Comparison of ENCODE assay signal across 26 mouse cellular contexts in genomic region chr10:61304046-61304445, GRCm38 (mm10). TPM values are rescaled to one million over a fixed set of nuclear protein-coding genes. Genes with fewer than 3 reads are reported as not detected.
A peak's percentile ranks its signal among the peaks of the same experiment; 100 is the strongest.
DNase-seq lines count a peak whose midpoint lies in the region; ATAC-seq and TF ChIP-seq lines count a peak whose summit lies in the region.
"Had no signal": no experiment of that assay in that cellular context is flagged by ENCODE, and none has a peak within 500 bp of the region (broad histone marks: within the 10 kb centered on the region; RNA-seq: fewer than 3 reads in every experiment).

No protein-coding gene starts in this region.

- DNase-seq in cerebellum, adult 2 months = peak; percentile 30 to 43
- DNase-seq in cerebellum, adult 11 months = no peak
- DNase-seq in hindbrain, postnatal 0 days (ENCODE audit: low spot score) = peak; percentile 58
- no peak for DNase-seq in hindbrain, embryonic 14.5 days (ENCODE audit: low spot score)
- peak; percentile 46 for DNase-seq in NIH3T3 (ENCODE audit: low read depth)
- DNase-seq in lung, postnatal 36 days = peak; percentile 68
- DNase-seq: adrenal gland, postnatal 25 days; gastrocnemius, adult 2 months; kidney, adult 9 months; kidney, postnatal 25 days; layer of hippocampus, postnatal 36 days; liver, postnatal 0 days; thymus, adult 18-20 months; thymus, postnatal 36 days had no signal

- no peak overlapping the region for H3K9ac ChIP-seq in hindbrain, postnatal 0 days (replicated peaks; ENCODE audit: low read length)
- no peak overlapping the region for H3K9ac ChIP-seq in hindbrain, embryonic 14.5 days
- H3K9ac ChIP-seq: embryonic facial prominence, embryonic 15.5 days; liver, postnatal 0 days; stomach, embryonic 15.5 days had no signal

- no peak for TF ChIP-seq CTCF in cerebellum, adult 2 months (IDR thresholded peaks at IDR 0.05; ENCODE audit: borderline replicate concordance, insufficient read depth, low read depth, low read length)
- TF ChIP-seq CTCF in hindbrain, postnatal 0 days (IDR thresholded peaks at IDR 0.05; ENCODE audit: low read depth) = no peak

- no peaks in the 10 kb centered on the region for H3K36me3 ChIP-seq in hindbrain, postnatal 0 days (ENCODE audit: insufficient read depth, low read length)
- H3K36me3 ChIP-seq in hindbrain, embryonic 14.5 days (replicated peaks; ENCODE audit: control insufficient read depth, insufficient read depth) = no peaks in the 10 kb centered on the region
- H3K36me3 ChIP-seq: embryonic facial prominence, embryonic 15.5 days; heart, embryonic 10.5 days; stomach, embryonic 15.5 days had no signal

- no peak overlapping the region for H3K27ac ChIP-seq in cerebellum, adult 2 months (ENCODE audit: insufficient read depth, low read length)
- no peak overlapping the region for H3K27ac ChIP-seq in hindbrain, postnatal 0 days
- H3K27ac ChIP-seq in hindbrain, embryonic 14.5 days = no peak overlapping the region
- H3K27ac ChIP-seq: embryonic facial prominence, embryonic 15.5 days; gastrocnemius, adult 2 months; heart, embryonic 10.5 days; stomach, embryonic 15.5 days had no signal

- TF ChIP-seq POLR2A in cerebellum, adult 2 months (IDR thresholded peaks at IDR 0.05; ENCODE audit: borderline replicate concordance, insufficient read depth, low read length) = no peak

- H3K4me3 ChIP-seq in cerebellum, adult 2 months (replicated peaks; ENCODE audit: insufficient read depth, low read depth, low read length) = no peak overlapping the region
- H3K4me3 ChIP-seq in hindbrain, postnatal 0 days (ENCODE audit: low read length) = no peak overlapping the region
- no peak overlapping the region for H3K4me3 ChIP-seq in hindbrain, embryonic 14.5 days (replicated peaks; ENCODE audit: low read length)
- H3K4me3 ChIP-seq: embryonic facial prominence, embryonic 15.5 days; gastrocnemius, adult 2 months; heart, embryonic 10.5 days; stomach, embryonic 15.5 days had no signal

- no peaks in the 10 kb centered on the region for H3K27me3 ChIP-seq in cerebellum, adult 2 months (ENCODE audit: control insufficient read depth, insufficient read depth, low read length)
- H3K27me3 ChIP-seq in hindbrain, postnatal 0 days (ENCODE audit: insufficient read depth, low read length) = no peaks in the 10 kb centered on the region
- H3K27me3 ChIP-seq in hindbrain, embryonic 14.5 days (ENCODE audit: control insufficient read depth, insufficient read depth, low read length) = no peaks in the 10 kb centered on the region
- H3K27me3 ChIP-seq: embryonic facial prominence, embryonic 15.5 days; stomach, embryonic 15.5 days had no signal

- no peaks in the 10 kb centered on the region; the same call in 1 of the 2 replicates for H3K4me1 ChIP-seq in cerebellum, adult 2 months (ENCODE audit: control insufficient read depth, insufficient read depth, low read length)
- no peaks in the 10 kb centered on the region for H3K4me1 ChIP-seq in hindbrain, postnatal 0 days (ENCODE audit: insufficient read depth, low read length)
- H3K4me1 ChIP-seq in hindbrain, embryonic 14.5 days (replicated peaks; ENCODE audit: control insufficient read depth, insufficient read depth, low read length) = no peaks in the 10 kb centered on the region
- H3K4me1 ChIP-seq: stomach, embryonic 15.5 days had no signal

- 0 out of 2 replicates have a peak, but pooled peaks have one; percentile 32 for ATAC-seq in hindbrain, postnatal 0 days
- no peak for ATAC-seq in hindbrain, embryonic 14.5 days (ENCODE audit: low FRiP score)
- no peak for ATAC-seq in megakaryocyte progenitor cell, adult 5-6 weeks (replicated peaks; ENCODE audit: poor library complexity)
- ATAC-seq: forebrain, embryonic 14.5 days; hindbrain, embryonic 16.5 days; intestine, embryonic 16.5 days; liver, postnatal 0 days had no signal

- H3K4me2 ChIP-seq in hindbrain, postnatal 0 days (ENCODE audit: low read depth, low read length) = no peak overlapping the region
- H3K4me2 ChIP-seq in hindbrain, embryonic 14.5 days (replicated peaks) = no peak overlapping the region
- H3K4me2 ChIP-seq: embryonic facial prominence, embryonic 15.5 days; liver, embryonic 11.5 days; midbrain, embryonic 11.5 days; stomach, embryonic 15.5 days had no signal

- WGBS in cerebellum, adult 2 months = 16% methylated on average over 6 of the region's 6 CpGs
- 45% methylated on average over 6 of the region's 6 CpGs for WGBS in hindbrain, postnatal 0 days
- 75% methylated on average over 6 of the region's 6 CpGs for WGBS in hindbrain, embryonic 14.5 days

- no peaks in the 10 kb centered on the region for H3K9me3 ChIP-seq in hindbrain, postnatal 0 days (ENCODE audit: low read length)
- H3K9me3 ChIP-seq in hindbrain, embryonic 14.5 days (ENCODE audit: control insufficient read depth, low read length) = no peaks in the 10 kb centered on the region
- H3K9me3 ChIP-seq: embryonic facial prominence, embryonic 15.5 days; heart, embryonic 10.5 days; stomach, embryonic 15.5 days had no signal

RNA-seq across cellular contexts. Expression of gene Prf1, which starts 6.4 kb away (rescaled TPM):
- 0.14 TPM in 1 of 2 replicates, not detected in the other for polyA plus RNA-seq in cerebellum, adult 2 months (2012; rRNA removed)
- not detected in 2 replicates for total RNA-seq in hindbrain, postnatal 0 days (2014; rRNA removed)
- polyA plus RNA-seq in hindbrain, postnatal 0 days (2015; fragmentation: Nextera tagmentation; extraction: Ambion mirVana) = not detected in 2 replicates
- 0.12 TPM in 1 of 2 replicates, not detected in the other for polyA plus RNA-seq in hindbrain, embryonic 14.5 days (2014; fragmentation: Nextera tagmentation; extraction: Ambion mirVana)
- total RNA-seq in megakaryocyte progenitor cell, adult 5-6 weeks (2015) = not detected in 2 replicates
- not detected in 2 replicates for total RNA-seq in megakaryocyte progenitor cell, adult 5-6 weeks (2017)
- total RNA-seq: common myeloid progenitor, adult 5-6 weeks; gastrocnemius, adult 2 months; layer of hippocampus, adult 8-10 months; layer of hippocampus, postnatal 36 days had no signal
- polyA plus RNA-seq: embryonic facial prominence, embryonic 15.5 days; forebrain, embryonic 14.5 days; heart, embryonic 10.5 days; hindbrain, embryonic 16.5 days; limb, embryonic 11.5 days had no signal

RNA-seq across cellular contexts. Expression of gene Adamts14, which starts 30.8 kb away (rescaled TPM):
- 0.23 and 0.30 TPM in 2 replicates for polyA plus RNA-seq in cerebellum, adult 2 months (2012; rRNA removed)
- total RNA-seq in hindbrain, postnatal 0 days (2014; rRNA removed) = 1.5 and 1.8 TPM in 2 replicates
- 0.36 and 0.37 TPM in 2 replicates for polyA plus RNA-seq in hindbrain, postnatal 0 days (2015; fragmentation: Nextera tagmentation; extraction: Ambion mirVana)
- polyA plus RNA-seq in hindbrain, embryonic 14.5 days (2014; fragmentation: Nextera tagmentation; extraction: Ambion mirVana) = 0.27 and 0.36 TPM in 2 replicates
- total RNA-seq in megakaryocyte progenitor cell, adult 5-6 weeks (2015) = not detected in 2 replicates
- 0.10 TPM in 1 of 2 replicates, not detected in the other for total RNA-seq in megakaryocyte progenitor cell, adult 5-6 weeks (2017)

Comparison
In these comparisons a context has a peak if more than half of its experiments do, and no peak if none do; other contexts are left out.
1. DNase-seq: peak in cerebellum, adult 2 months (2 of 2), hindbrain, postnatal 0 days (single experiment), NIH3T3 (single experiment) and lung, postnatal 36 days (single experiment); none in cerebellum, adult 11 months (single experiment) and hindbrain, embryonic 14.5 days (single experiment).